Mouse (Mus musculus) limb, embryonic 12.5 days (tissue): ENCODE data around the gene Dok4. TPM values are rescaled to one million over a fixed set of nuclear protein-coding genes. Genes with fewer than 3 reads are reported as not detected.

Experiments used
- ATAC-seq: fragments of 200-750 bp; cut with Nextera tagmentation; 2 replicates; pipeline ENCODE4 v1.8.0; 2017; ENCODE audit warnings: low read depth, moderate TSS enrichment; ENCODE audit not compliant: insufficient number of reproducible peaks, insufficient read depth, low FRiP score, low TSS enrichment
- H3K27ac ChIP-seq: fragments of 300-500 bp; sonication (generic); 2 replicates; pipeline ENCODE4 v1.5.1; 2016; ENCODE audit warnings: mild to moderate bottlenecking, moderate library complexity
- H3K27me3 ChIP-seq: fragments of 300-500 bp; sonication (generic); 2 replicates; pipeline ENCODE4 v1.6.1; 2016; ENCODE audit warnings: mild to moderate bottlenecking, moderate library complexity
- H3K36me3 ChIP-seq: fragments of 300-500 bp; sonication (generic); 2 replicates; pipeline ENCODE4 v1.6.1; 2016; ENCODE audit warnings: mild to moderate bottlenecking, moderate library complexity
- H3K4me1 ChIP-seq: fragments of 300-500 bp; sonication (generic); replicated peaks from 2 replicates; pipeline ENCODE4 v1.6.1; 2016
- H3K4me2 ChIP-seq: fragments of 300-500 bp; sonication (generic); 2 replicates; pipeline ENCODE4 v1.6.1; 2016; ENCODE audit warnings: mild to moderate bottlenecking, moderate library complexity
- H3K4me3 ChIP-seq: fragments of 300-500 bp; sonication (generic); replicated peaks from 2 replicates; pipeline ENCODE4 v1.5.1; 2016; ENCODE audit warnings: mild to moderate bottlenecking
- H3K9ac ChIP-seq: fragments of 300-500 bp; sonication (generic); replicated peaks from 2 replicates; pipeline ENCODE4 v1.6.1; 2016; ENCODE audit warnings: mild to moderate bottlenecking, moderate library complexity
- H3K9me3 ChIP-seq: fragments of 300-500 bp; sonication (generic); 2 replicates; pipeline ENCODE4 v1.6.1; 2016; ENCODE audit warnings: mild to moderate bottlenecking, moderate library complexity
- whole genome bisulfite sequencing: fragments of 180-500 bp; shearing (Covaris S2); methylation state at CpG from one replicate; pipeline ENCODE4 v1.1.7; 2016; 5-methylcytosine and 5-hydroxymethylcytosine counted together
- polyA plus RNA-seq: library from polyadenylated mRNA; unstranded; fragments of >200 nt; fragmentation: Nextera tagmentation; extraction: Ambion mirVana; gene quantifications from 2 replicates; pipeline ENCODE4 v1.2.1, GENCODE M21; 2016

Gene Dok4
- polyA plus RNA-seq: 18.9 and 20.0 TPM in 2 replicates

GRCm38 (mm10) chr8:94876197-94876730 lies at the start of gene Dok4:
Gene Dok4, minus strand, starts transcription at chr8:94876330.
- Histone ChIP-seq H3K36me3 (no peaks in the 10 kb centered on the region), H3K4me2 (peak within 1 kb of the TSS; percentile 93), H3K27ac (0 out of 2 replicates have a peak within 1 kb of the TSS, but pooled peaks have one; percentile 35), H3K4me3 (peak within 1 kb of the TSS; percentile 67), H3K9ac (peak within 1 kb of the TSS; percentile 66), H3K4me1 (peaks cover 39% of the 10 kb centered on the region), H3K27me3 (peaks cover 16% of the 10 kb centered on the region), H3K9me3 (no peaks in the 10 kb centered on the region)
- WGBS: under 1% methylated on average over 36 of the region's 37 CpGs
- peak; percentile 40; the same call in 1 of the 2 replicates for ATAC-seq

- no peak within 1 kb of the TSS for H3K4me2 ChIP-seq
- no peak within 1 kb of the TSS for H3K4me3 ChIP-seq
- H3K9ac ChIP-seq: no peak within 1 kb of the TSS
- no peak within 1 kb of the TSS for H3K27ac ChIP-seq
- 62% methylated on average over 7 of the region's 8 CpGs for WGBS
- H3K36me3 ChIP-seq: no peaks in the 10 kb centered on the region
- H3K27me3 ChIP-seq: no peaks in the 10 kb centered on the region
- H3K9me3 ChIP-seq: no peaks in the 10 kb centered on the region
- H3K4me1 ChIP-seq: no peaks in the 10 kb centered on the region
- no peak for ATAC-seq
Measured at GRCm38 (mm10) chr8:94923405-94923804, 47.3 kb upstream of the Dok4 start, which contains the start of gene Adgrg5. Gene Adgrg5, plus strand, starts transcription at chr8:94923694.

GRCm38 (mm10) chr8:94922602-94923001 lies 46.5 kb upstream of the Dok4 start:
- no peak overlapping the region for H3K4me2 ChIP-seq
- ATAC-seq: no peak
- no peaks in the 10 kb centered on the region for H3K27me3 ChIP-seq
- H3K4me1 ChIP-seq: no peaks in the 10 kb centered on the region
- WGBS: 32% methylated on average over 8 of the region's 8 CpGs
- H3K4me3 ChIP-seq: no peak overlapping the region
- H3K9ac ChIP-seq: no peak overlapping the region
- H3K36me3 ChIP-seq: no peaks in the 10 kb centered on the region
- H3K27ac ChIP-seq: no peak overlapping the region
- H3K9me3 ChIP-seq: no peaks in the 10 kb centered on the region

DNA sequence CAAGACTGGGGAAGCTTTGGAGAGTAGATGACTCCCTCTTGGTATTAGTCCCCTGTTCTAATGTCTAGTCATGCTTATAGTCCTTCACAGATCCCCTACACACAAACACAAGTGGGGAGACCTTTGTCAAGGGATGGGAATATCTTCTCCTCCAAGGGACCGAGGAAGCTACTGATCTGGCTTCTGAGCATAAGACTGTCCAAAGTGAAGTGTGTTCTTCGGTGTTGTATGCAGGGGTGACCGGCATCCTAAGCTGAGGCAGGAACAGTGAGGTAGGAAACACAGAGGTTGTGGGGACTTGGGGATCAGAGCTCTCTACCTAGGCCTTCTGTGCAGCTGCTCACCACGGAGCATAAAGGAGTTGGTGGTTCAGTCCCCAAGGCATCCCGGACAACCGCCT lies 46.0 kb upstream of the Dok4 start:
- no peak overlapping the region for H3K9ac ChIP-seq
- no peak for ATAC-seq
- H3K9me3 ChIP-seq: no peaks in the 10 kb centered on the region
- no peak overlapping the region for H3K4me2 ChIP-seq
- 65% methylated on average over 6 of the region's 6 CpGs for WGBS
- H3K4me3 ChIP-seq: no peak overlapping the region
- H3K27ac ChIP-seq: no peak overlapping the region
- H3K36me3 ChIP-seq: no peaks in the 10 kb centered on the region
- no peaks in the 10 kb centered on the region for H3K4me1 ChIP-seq
- H3K27me3 ChIP-seq: no peaks in the 10 kb centered on the region

GRCm38 (mm10) chr8:94919256-94919655 lies 43.1 kb upstream of the Dok4 start:
- H3K4me2 ChIP-seq: no peak overlapping the region
- H3K36me3 ChIP-seq: no peaks in the 10 kb centered on the region
- H3K9ac ChIP-seq: no peak overlapping the region
- no peak for ATAC-seq
- H3K4me3 ChIP-seq: no peak overlapping the region
- no peaks in the 10 kb centered on the region for H3K9me3 ChIP-seq
- H3K4me1 ChIP-seq: peaks cover 27% of the 10 kb centered on the region
- H3K27me3 ChIP-seq: no peaks in the 10 kb centered on the region
- no peak overlapping the region for H3K27ac ChIP-seq

GRCm38 (mm10) chr8:94917851-94918495 lies 41.8 kb upstream of the Dok4 start, which contains the start of gene Ccdc102a:
Gene Ccdc102a, minus strand, starts transcription at chr8:94918098.
- peaks cover 9% of the 10 kb centered on the region for H3K27me3 ChIP-seq
- peak within 1 kb of the TSS; percentile 90 for H3K27ac ChIP-seq
- ATAC-seq: peak; percentile 28
- H3K4me2 ChIP-seq: peak within 1 kb of the TSS; percentile 78
- peaks cover 40% of the 10 kb centered on the region for H3K4me1 ChIP-seq
- WGBS: 3% methylated on average over 45 of the region's 51 CpGs
- no peaks in the 10 kb centered on the region for H3K9me3 ChIP-seq
- H3K4me3 ChIP-seq: peak within 1 kb of the TSS; percentile 82
- H3K36me3 ChIP-seq: peaks cover 3% of the 10 kb centered on the region
- H3K9ac ChIP-seq: peak within 1 kb of the TSS; percentile 89

DNA sequence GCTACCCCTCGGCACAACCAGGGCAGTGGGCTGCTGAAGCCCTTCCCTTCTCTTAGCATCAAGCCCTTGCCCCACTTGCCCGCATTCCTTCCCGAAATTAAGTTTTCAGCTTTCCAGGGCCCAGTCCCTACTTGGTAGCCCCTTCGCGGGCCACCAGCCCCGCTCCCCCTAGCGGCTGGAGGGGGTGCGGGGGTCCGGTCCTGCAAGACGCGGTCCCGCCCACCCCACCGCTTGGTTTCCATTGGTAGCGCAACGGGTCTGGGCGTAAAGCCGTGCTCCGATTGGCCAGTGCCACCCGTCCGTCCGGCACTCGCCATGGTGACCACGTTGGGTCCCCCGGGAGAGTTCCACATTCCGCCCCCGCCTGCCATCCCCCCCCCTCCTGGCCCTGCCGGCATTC lies 41.2 kb upstream of the Dok4 start:
- peaks cover 13% of the 10 kb centered on the region for H3K27me3 ChIP-seq
- peak overlapping the region; percentile 82 for H3K4me3 ChIP-seq
- H3K4me1 ChIP-seq: peaks cover 43% of the 10 kb centered on the region
- ATAC-seq: peak; percentile 91
- peak overlapping the region; percentile 78 for H3K4me2 ChIP-seq
- peak overlapping the region; percentile 89 for H3K9ac ChIP-seq
- under 1% methylated on average over 25 of the region's 27 CpGs for WGBS
- peak overlapping the region; percentile 90 for H3K27ac ChIP-seq
- H3K9me3 ChIP-seq: no peaks in the 10 kb centered on the region
- H3K36me3 ChIP-seq: peaks cover 10% of the 10 kb centered on the region

DNA sequence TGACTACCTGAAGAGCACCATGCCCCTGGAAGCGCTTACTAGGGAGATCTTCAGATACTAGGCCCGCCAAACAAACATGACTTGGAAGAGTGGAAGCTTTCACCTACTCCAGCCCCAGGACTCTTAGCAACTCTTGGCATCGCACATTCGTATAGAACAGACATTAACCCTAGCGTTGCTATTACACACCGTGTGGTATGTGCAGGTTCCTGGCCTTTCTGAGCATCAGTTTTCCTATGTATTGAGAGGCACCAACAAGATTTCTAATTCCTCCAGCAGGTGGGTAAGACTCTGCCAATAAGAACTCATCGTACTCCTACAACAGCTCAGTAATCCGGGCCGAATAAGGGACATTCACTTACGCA lies 40.8 kb upstream of the Dok4 start:
- WGBS: 8% methylated on average over 10 of the region's 10 CpGs
- H3K27me3 ChIP-seq: peaks cover 13% of the 10 kb centered on the region

DNA sequence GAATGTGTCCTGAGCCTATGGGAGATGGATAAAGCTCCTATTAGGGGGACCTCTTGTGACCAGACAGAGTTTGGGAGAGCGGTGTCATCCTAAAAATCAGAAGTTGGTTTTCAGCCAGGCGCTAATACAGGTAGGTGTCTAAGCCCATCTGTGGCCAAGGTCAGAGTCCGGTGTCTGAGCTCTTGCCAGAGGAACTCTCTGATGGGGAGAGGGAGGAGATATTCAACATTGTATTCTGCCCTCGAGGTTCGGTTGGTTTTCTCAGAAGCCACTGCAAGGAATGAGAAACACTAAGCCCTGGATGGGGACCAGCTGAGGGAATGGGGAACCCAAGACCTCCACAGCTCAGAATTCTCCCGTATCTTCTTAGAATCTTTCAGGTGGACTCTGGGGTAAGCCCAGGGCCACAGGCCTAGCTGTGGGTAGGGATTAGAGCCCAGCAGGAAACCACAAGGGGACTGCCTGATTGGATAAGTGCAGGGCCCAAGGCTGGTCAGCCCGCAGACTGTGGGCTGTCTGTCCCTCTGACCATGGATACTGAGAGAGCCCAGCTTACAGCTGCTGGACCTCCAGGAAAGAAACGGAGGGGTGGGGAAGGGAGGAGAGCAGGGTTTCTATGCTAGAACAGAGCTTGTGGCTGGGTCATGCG lies 40.3 kb upstream of the Dok4 start:
- no peaks in the 10 kb centered on the region for H3K9me3 ChIP-seq
- 0 out of 2 replicates have a peak overlapping the region, but pooled peaks have one; percentile 53 for H3K27ac ChIP-seq

More for the DNA sequence above, 40.8 kb upstream of the Dok4 start:
- ATAC-seq: 0 out of 2 replicates have a peak, but pooled peaks have one; percentile 2
- Histone ChIP-seq H3K9ac (peak overlapping the region; percentile 55), H3K9me3 (no peaks in the 10 kb centered on the region), H3K4me3 (peak overlapping the region; percentile 82), H3K36me3 (peaks cover 14% of the 10 kb centered on the region), H3K4me2 (peak overlapping the region; percentile 78), H3K27ac (peak overlapping the region; percentile 90), H3K4me1 (peaks cover 45% of the 10 kb centered on the region)

DNA sequence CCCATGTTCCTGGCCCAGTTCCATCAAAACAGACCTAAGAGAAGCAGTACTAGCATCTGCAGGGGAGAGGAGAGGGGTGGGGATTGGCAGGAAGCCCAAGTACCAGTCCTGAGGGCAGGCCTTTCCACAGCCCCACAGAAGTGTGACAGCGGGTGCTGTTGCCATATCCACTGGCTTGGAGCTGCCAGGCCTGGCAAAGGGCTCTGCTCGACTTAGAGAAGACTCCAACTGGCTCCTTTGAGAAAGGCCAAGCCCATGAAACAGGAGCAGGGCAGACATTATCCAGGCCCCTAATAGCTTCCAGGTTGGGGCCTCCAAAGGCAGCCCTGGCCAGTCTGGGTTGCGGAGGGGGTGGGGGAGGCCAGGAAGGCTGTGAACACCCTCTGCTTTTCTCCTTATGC lies 38.6 kb upstream of the Dok4 start:
- Histone ChIP-seq H3K9ac (0 out of 2 replicates have a peak overlapping the region, but pooled peaks have one; percentile 19), H3K4me2 (peak overlapping the region; percentile 78), H3K36me3 (peaks cover 36% of the 10 kb centered on the region), H3K9me3 (no peaks in the 10 kb centered on the region), H3K4me3 (peak overlapping the region; percentile 12; the same call in 1 of the 2 replicates), H3K27me3 (peaks cover 13% of the 10 kb centered on the region), H3K4me1 (peaks cover 53% of the 10 kb centered on the region), H3K27ac (peak overlapping the region; percentile 80)
- peak; percentile 30; the same call in 1 of the 2 replicates for ATAC-seq
- 10% methylated on average over 3 of the region's 3 CpGs for WGBS

More for the DNA sequence above, 40.3 kb upstream of the Dok4 start:
- Histone ChIP-seq H3K4me3 (peak overlapping the region; percentile 82), H3K4me1 (peaks cover 50% of the 10 kb centered on the region), H3K4me2 (peak overlapping the region; percentile 78), H3K9ac (peak overlapping the region; percentile 55), H3K27me3 (peaks cover 13% of the 10 kb centered on the region), H3K36me3 (peaks cover 19% of the 10 kb centered on the region)
- WGBS: 48% methylated on average over 9 of the region's 9 CpGs
- ATAC-seq: no peak

GRCm38 (mm10) chr8:94914256-94914655 lies 38.1 kb upstream of the Dok4 start:
- WGBS: 82% methylated on average over 6 of the region's 6 CpGs
- Histone ChIP-seq H3K27ac (peak overlapping the region; percentile 80), H3K9me3 (no peaks in the 10 kb centered on the region), H3K9ac (0 out of 2 replicates have a peak overlapping the region, but pooled peaks have one; percentile 19), H3K4me1 (peaks cover 53% of the 10 kb centered on the region), H3K4me3 (no peak overlapping the region; the same call in 1 of the 2 replicates), H3K36me3 (peaks cover 40% of the 10 kb centered on the region), H3K4me2 (peak overlapping the region; percentile 78), H3K27me3 (peaks cover 13% of the 10 kb centered on the region)
- no peak for ATAC-seq
